Mouse (Mus musculus) adrenal gland, adult (tissue): ENCODE results near the gene Camsap2.

Source experiments
- DNase-seq, 2 experiments: peaks; one replicate each; pipeline ENCODE4 v3.0.0; 2022 to 2023; ENCODE audit warnings: low spot score in 1 of 2; ENCODE audit not compliant: inconsistent age in 2 of 2

Gene Camsap2

DNA sequence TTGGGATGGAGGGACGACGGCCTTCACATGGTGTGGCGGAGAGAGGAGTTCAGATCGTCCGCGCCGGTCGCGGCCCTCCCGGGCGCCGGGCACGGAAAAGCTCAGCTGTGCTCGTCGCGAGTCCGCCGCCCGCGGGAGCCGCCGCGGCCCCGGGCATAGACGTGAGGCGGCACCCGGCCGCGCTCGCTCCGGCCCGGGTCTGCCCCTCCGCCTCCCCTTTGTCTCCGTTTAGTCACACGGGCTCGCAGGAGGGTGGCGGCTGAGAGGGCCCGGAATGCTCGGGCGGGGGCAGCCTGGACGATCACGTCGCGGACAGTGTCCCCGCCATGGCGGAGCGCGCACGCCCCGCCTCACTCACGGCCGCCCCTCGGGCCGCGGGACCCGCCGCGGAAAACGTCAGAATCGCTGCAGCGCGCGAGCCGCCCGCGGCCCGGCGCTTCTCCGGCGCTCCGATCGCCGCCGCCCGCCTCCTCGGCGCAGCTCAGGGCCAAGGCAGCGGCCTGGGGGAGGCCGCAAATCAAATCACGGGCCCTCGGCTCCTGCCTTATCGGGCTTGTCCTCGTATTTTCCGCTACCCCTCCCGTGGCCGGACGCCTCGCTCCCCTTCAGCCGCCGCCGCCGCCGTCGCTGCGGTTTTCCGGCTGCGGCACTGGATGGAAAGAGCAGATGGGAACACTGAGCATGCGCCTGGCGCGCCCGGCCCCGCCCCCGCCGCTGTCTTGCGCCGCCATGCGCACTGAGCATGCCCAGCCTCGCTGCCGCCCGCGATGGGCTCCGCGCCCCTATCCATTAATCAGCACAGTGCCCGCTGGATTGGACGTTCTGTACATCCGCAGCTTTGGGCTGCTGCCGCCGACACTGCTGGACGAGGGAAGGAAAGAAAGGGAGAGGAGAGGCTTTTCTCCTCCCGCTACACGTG lies at the start of gene Camsap2:
Gene Camsap2 (minus strand): TSS at position 651 of the 919 bp plus-strand sequence.
- peak; percentile 97 to 99 for DNase-seq

DNA sequence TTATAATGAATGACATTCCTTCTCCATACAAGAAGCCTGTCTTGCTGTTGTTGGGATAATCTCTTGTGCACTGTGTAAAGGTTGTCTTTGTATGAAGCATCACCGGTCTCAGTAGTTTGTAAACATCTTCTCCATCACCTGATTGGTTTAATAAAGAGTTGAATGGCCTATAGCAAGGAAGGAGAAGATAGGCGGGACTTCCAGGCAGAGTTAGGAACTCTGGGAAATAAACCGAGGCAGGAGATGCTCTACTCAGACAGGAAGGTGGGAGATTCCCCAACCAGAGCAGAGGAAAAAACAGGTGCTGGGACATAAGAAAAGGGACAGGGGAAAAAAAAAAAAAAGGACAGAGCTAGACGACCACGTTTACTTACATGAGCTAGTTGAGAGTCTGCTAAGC lies 49.2 kb upstream of the Camsap2 start:
- no peak for DNase-seq

DNA sequence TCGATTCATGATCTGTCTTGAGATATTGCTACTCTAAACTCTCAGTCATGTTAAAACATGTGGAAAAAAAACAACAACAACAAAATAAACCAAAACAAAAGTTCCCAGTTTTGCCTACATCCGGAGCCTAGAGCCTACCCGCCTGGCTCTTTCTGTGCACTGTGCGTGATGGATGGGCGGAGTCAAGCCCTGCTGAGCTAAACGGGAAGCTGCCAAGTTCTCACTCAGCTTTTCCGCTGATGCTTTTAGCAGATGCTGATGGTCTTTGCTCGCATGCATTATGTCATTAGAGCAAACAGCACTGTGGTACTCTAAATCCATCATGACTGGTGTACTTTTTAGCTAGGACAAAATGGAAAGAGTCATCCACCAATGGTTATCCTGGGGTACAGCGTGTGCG lies 48.6 kb upstream of the Camsap2 start:
- DNase-seq: no peak

GRCm38 (mm10) chr1:136386914-136387313 lies 41.0 kb upstream of the Camsap2 start:
- DNase-seq: no peak

DNA sequence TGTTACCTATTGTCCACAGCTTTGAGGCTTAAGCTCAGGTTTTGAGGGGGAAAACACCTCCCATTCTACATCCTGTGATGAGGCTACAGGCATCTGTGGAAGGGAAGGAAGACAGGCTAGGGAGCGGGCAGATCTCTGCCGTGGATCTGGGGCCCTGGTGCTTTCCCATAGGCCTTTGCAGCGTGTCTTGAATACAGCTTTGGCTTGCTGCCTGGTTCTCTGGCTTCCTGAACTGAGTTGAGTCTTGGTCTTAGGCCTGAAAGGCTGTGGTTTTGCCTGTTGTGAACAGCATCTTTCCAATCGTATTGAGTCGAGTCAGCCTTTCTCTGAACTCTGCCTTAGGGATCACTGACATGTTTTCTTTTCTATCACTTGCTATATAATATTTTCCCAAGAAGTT lies 35.7 kb upstream of the Camsap2 start:
- DNase-seq: peak in 1 of 2 experiments; percentile 48

DNA sequence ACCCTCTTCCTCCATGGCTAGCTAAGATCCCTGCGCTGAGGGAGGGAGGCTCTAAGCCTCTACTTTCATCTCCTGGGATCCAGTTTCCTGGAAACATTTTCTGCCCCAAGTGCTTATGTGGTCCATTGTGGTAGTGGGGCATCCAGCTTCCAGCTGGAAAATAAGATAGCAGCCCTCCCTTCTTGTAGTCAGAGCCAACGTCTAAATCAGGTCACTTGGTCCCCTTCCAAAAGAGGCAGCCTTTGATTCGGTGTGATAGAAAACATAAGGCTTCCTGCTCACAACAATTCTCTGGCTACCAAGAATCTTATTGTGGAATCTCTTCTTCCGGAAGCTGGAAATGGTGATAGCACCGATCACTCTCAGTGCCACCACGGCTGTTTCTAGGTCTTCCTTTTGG lies 35.3 kb upstream of the Camsap2 start:
- DNase-seq: peak in 1 of 2 experiments; percentile 69

GRCm38 (mm10) chr1:136380606-136381005 lies 34.7 kb upstream of the Camsap2 start:
- DNase-seq: peak in 1 of 2 experiments; percentile 36

DNA sequence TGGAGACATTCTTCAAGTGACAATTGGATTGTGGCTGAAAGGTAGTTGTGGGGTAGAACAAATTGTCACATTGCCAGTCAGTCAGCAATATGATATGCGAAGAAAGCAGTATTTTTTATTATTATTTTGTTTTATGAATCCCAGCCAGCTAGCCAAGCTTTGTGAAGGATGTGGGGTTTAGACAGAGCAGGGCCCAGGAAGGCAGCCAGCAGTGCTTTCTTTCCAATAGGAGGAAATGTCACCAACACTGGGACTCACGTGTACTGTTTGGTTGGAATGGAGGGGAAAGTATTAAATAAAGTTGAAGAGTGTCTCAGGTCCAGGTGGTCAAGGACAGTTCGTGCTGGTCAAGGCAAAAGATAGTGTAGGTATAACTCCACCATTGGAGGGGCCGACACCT lies 34.3 kb upstream of the Camsap2 start:
- peak in 1 of 2 experiments; percentile 35 for DNase-seq

- DNase-seq: no peak
These were observed 33.4 kb upstream of the Camsap2 start for GRCm38 (mm10) chr1:136379261-136379660.

GRCm38 (mm10) chr1:136365986-136366385 lies 20.1 kb upstream of the Camsap2 start:
- no peak for DNase-seq

DNA sequence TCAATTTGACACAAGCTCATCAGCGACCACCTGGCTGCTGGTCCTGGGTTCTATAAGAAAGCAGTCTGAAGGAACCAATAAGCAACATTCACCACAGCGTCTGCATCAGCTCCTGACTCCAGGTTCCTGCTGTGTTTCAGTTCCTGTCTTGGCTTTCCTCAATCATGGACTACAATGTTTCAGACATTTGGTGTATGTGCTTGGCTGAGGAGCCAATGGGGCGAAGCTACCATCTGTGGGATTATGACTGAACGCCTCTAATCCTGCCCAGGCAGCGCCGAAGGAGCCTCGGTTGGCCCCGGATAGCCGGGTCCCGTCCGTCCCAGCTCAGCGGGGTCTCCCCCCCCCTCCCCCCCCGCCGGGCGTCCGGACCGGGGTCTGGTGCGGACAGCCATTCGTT lies 18.8 kb upstream of the Camsap2 start:
- peak; percentile 72 to 89 for DNase-seq

DNA sequence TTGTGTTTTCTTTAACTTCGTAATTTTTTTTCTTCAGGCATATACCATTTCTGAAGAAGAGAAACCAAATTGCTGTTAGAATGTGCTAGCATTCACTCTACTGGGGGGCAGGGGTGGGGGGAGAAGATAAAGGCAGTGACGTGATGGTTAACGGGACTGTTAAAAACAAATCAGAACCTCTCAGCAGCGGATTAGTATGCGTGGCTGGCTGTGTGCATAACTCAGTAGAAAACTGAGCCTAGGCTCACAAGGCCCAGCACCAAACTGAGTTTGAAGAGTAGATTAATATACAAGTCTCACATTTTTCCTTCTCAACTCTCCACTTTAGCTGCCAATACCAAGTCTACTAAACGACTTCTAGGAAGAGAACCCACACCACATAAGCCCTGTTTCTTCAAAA lies 17.1 kb upstream of the Camsap2 start:
- no peak for DNase-seq

GRCm38 (mm10) chr1:136362567-136362966 lies 16.7 kb upstream of the Camsap2 start:
- no peak for DNase-seq

GRCm38 (mm10) chr1:136361373-136361772 lies 15.5 kb upstream of the Camsap2 start:
- DNase-seq: no peak

DNA sequence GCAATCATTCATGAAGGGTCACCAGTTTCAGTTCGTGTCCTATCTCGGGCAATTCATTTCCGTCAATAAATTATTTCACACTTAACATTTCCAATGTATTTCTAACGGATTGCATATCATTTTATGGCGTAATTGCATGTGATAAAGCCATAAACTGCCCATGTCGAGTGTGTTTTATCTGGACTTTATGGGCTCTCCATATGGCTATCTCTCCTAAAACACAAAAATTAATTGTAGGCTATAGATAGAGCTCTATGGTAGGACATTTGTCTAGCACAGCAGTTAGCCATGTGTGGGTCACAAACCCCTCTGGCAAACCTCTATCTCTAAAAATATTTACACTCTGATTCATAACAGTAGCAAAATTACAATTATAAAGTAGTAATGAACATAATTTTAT lies 15.0 kb upstream of the Camsap2 start:
- DNase-seq: no peak

DNA sequence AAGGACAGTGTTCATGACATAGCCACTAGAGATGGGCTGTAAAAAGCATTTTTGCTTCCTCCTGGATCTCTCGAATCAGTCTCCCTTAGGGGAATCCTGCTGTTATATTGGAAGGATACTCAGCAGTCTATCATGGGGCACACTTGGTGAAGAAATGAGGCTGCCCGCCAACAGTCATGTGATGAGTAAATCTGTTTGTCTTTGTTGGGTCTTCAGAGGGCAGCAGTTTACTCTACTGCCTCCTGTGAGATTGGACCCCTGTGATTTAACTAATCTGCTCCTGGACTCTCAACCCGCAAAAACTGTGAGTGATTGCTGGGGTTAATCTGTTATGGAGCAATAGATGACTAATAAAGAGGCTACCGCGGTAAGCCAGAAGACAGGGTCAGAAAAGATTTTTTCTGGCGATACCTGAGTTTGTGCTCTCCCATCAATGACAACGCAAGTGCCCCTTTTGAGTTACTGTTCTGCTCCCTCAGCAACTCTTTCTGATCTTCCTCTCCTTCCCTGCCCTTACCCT lies 13.0 kb upstream of the Camsap2 start:
- no peak for DNase-seq

DNA sequence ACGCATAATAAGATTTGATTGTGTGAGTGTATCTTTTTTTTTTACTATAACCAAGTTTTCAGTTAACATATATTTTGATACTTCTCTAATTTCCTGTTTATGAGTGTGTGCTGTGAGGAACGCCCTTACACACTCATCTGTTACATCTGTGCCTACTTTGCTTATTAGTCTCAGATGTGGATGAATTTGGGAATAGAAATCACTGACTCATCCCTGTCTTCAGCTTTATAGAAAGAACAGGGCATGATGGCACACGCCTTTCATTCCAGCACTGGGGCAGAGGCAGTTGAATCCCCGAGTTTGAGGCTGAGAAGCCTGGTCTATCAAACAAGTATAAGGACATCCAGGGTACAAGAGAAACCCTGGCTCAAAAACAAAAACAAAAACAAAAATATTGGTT lies 9.7 kb upstream of the Camsap2 start:
- DNase-seq: no peak

DNA sequence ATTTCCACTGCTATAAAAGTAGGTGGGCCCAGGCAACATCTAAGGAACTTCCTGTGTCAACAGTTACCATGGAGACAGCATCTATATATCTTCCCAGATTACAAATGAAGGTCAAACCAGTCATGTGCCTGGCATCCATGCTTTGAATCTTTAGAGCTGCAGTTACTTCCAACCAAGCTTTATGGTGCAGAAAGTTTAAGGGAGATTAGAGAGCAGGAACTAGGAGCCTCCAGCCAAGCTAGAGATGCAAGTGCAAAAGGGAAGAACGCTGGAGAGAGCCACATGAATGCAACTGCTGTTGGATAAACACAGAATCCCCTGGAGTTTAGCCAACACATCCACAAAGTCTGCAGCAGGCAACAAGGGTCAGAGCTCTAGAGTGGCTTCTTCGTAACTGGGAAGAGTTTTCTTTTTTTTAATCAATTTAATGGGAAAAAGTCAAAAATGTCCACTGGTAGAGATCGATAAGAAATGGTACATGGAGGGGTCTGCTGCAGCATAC lies 4.8 kb upstream of the Camsap2 start:
- peak in 1 of 2 experiments; percentile 61 for DNase-seq

DNA sequence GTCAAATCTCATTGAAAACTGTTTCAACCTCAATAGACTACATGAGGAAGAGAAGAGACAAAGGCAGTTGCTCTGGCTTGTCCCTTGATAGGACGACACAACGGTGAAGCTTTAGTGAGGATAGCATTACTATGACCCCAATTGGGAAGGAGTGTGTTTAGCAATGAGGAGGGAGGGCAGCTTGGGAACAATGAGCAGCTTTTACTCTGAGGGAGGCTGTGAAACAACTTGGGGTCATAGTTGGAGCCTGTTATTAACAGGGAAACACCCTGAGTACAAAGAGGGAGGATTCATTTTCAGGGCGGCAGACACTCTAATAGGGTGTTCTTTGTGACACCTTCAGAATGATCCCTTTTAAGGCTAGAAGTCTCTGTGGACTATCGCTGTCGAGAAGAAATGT lies 2.2 kb upstream of the Camsap2 start:
- DNase-seq: no peak

DNA sequence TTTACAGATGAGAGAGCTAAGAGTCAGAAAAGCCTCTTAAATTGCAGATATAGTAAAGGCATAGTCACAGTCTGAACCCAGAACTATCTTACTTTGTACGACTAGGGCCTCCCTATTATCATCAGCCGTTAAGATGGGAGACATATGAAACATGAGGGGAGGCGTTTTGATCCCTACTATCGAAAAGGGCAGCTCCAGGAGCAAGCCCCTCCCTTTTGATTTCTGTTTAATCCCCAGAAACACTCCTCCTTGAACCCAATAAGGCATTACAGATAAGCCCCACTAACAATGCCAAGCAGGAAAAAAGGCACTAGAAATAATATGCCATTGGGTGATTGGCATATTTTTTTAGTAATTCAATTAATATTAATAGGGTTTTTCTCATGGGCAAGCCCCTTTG lies 1.2 kb upstream of the Camsap2 start:
- DNase-seq: no peak

- no peak for DNase-seq
These were observed 600 bp upstream of the Camsap2 start for GRCm38 (mm10) chr1:136346373-136347035.
